Mouse (Mus musculus): ENCODE results near the gene Prl8a2.

The Prl8a2 gene

GRCm38 (mm10) chr13:27345373-27345772 lies at the start of gene Prl8a2:
TSS of gene Prl8a2 (plus strand) at chr13:27345673.
- in situ Hi-C loops (cut with MseI, MboI): no loop called here

- in situ Hi-C loops (cut with MseI, MboI): no loop called here
Measured at GRCm38 (mm10) chr13:27312334-27313225, 32.9 kb upstream of the Prl8a2 start, which contains the start of gene Prl6a1. TSS of gene Prl6a1 (plus strand) at chr13:27312627.

GRCm38 (mm10) chr13:27334989-27335388 lies 10.5 kb upstream of the Prl8a2 start:
- in situ Hi-C loops (cut with MseI, MboI): no loop called here

- in situ Hi-C loops (cut with MseI, MboI): no loop called here
Measured at GRCm38 (mm10) chr13:27342733-27343275, 2.7 kb upstream of the Prl8a2 start.

- in situ Hi-C loops (cut with MseI, MboI): no loop called here
Measured at GRCm38 (mm10) chr13:27390746-27391145, 45.3 kb downstream of the Prl8a2 start, which contains the start of gene Prl2b1. TSS of gene Prl2b1 (minus strand) at chr13:27390846.

- in situ Hi-C loops (cut with MseI, MboI): no loop called here
Measured at GRCm38 (mm10) chr13:27399061-27399724, 53.7 kb downstream of the Prl8a2 start.
